Mouse (Mus musculus): ENCODE results near the gene Clip2.

- no peak for TF ChIP-seq CTCF (IDR thresholded peaks at IDR 0.05; ENCODE audit: borderline replicate concordance, extremely low read depth, insufficient read depth, insufficient read length)
- TF ChIP-seq POLR2A (IDR thresholded peaks at IDR 0.05; ENCODE audit: borderline replicate concordance, extremely low read depth, insufficient read depth, insufficient read length, poor library complexity, severe bottlenecking): no peak
Measured at GRCm38 (mm10) chr5:134469559-134470150, 82.6 kb downstream of the Clip2 start.
